Mouse (Mus musculus) embryonic facial prominence, embryonic 14.5 days (tissue): Measurements from ENCODE around the gene Ush1g. TPM values are rescaled to one million over a fixed set of nuclear protein-coding genes. Genes with fewer than 3 reads are reported as not detected.

ENCODE experiments used
- ATAC-seq: fragments of 200-750 bp; cut with Nextera tagmentation; 2 replicates; pipeline ENCODE4 v1.8.0; 2017; ENCODE audit warnings: low read depth, moderate number of reproducible peaks, moderate TSS enrichment
- DNase-seq: peaks from one replicate; pipeline ENCODE4 v3.0.0-alpha.2; 2015; ENCODE audit warnings: low spot score
- H3K27ac ChIP-seq: fragments of 300-500 bp; sonication (generic); replicated peaks from 2 replicates; pipeline ENCODE4 v1.5.1; 2014; ENCODE audit warnings: low read depth, mild to moderate bottlenecking, low read length, moderate library complexity
- H3K27me3 ChIP-seq: fragments of 300-500 bp; sonication (generic); replicated peaks from 2 replicates; pipeline ENCODE4 v1.6.1; 2014; ENCODE audit warnings: low read length; ENCODE audit not compliant: control insufficient read depth, insufficient read depth
- H3K36me3 ChIP-seq: fragments of 300-500 bp; sonication (generic); 2 replicates; pipeline ENCODE4 v1.6.1; 2014; ENCODE audit warnings: low read length, mixed read lengths; ENCODE audit not compliant: control insufficient read depth, insufficient read depth
- H3K4me1 ChIP-seq: fragments of 300-500 bp; sonication (generic); 2 replicates; pipeline ENCODE4 v1.6.1; 2014; ENCODE audit warnings: antibody characterized with exemption, low read length; ENCODE audit not compliant: control insufficient read depth, insufficient read depth
- H3K4me2 ChIP-seq: fragments of 300-500 bp; sonication (generic); 2 replicates; pipeline ENCODE4 v1.6.1; 2014; ENCODE audit warnings: low read depth, mild to moderate bottlenecking, low read length, moderate library complexity, mixed read lengths
- H3K4me3 ChIP-seq: fragments of 300-500 bp; sonication (generic); 2 replicates; pipeline ENCODE4 v1.5.1; 2014; ENCODE audit warnings: low read depth, mild to moderate bottlenecking, low read length
- H3K9ac ChIP-seq: fragments of 300-500 bp; sonication (generic); 2 replicates; pipeline ENCODE4 v1.6.1; 2014; ENCODE audit warnings: low read depth, mild to moderate bottlenecking, low read length, moderate library complexity, mixed read lengths
- H3K9me3 ChIP-seq: fragments of 300-500 bp; sonication (generic); 2 replicates; pipeline ENCODE4 v1.6.1; 2016; ENCODE audit warnings: low read length; ENCODE audit not compliant: control insufficient read depth
- WGBS: fragments of 180-500 bp; shearing (Covaris S2); extraction: QIAGEN DNeasy Blood & Tissue Kit; methylation state at CpG from one replicate; pipeline ENCODE4 v1.1.7; 2014; 5-methylcytosine and 5-hydroxymethylcytosine counted together
- polyA plus RNA-seq: library from polyadenylated mRNA; unstranded; fragments of >200 nt; fragmentation: Nextera tagmentation; extraction: Ambion mirVana; gene quantifications from 2 replicates; pipeline ENCODE4 v1.2.1, GENCODE M21; 2014

The Ush1g gene
- polyA plus RNA-seq, 1 experiment from 2014 or later, result not detected

DNA sequence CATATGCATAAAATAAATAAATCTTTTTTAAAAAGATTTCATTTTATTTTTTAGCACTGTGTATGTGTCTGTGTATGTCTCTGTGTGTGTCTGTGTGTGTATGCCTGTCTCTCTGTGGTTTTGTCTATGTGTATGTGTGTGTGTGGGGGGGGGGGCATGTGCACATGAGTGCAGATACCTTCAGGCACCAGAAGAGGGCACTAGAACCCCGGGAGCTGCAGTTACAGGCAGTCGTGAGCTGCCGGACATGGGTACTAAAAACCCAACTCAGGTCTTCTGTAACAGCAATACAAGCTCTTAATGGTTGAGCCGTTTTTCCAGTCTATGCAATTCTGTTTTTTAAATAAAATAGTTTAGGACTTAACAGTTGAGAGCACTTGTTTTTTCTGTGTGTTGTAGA lies 21.1 kb downstream of the Ush1g start:
- no peak overlapping the region for H3K9ac ChIP-seq
- no peak overlapping the region for H3K4me3 ChIP-seq
- DNase-seq, result no peak
- WGBS, result 83% methylated on average over 4 of the region's 4 CpGs
- no peak overlapping the region for H3K27ac ChIP-seq
- H3K4me2 ChIP-seq, result no peak overlapping the region
- no peaks in the 10 kb centered on the region for H3K4me1 ChIP-seq
- no peaks in the 10 kb centered on the region for H3K9me3 ChIP-seq
- H3K36me3 ChIP-seq, result no peaks in the 10 kb centered on the region
- peaks cover 32% of the 10 kb centered on the region for H3K27me3 ChIP-seq
- ATAC-seq, result no peak

DNA sequence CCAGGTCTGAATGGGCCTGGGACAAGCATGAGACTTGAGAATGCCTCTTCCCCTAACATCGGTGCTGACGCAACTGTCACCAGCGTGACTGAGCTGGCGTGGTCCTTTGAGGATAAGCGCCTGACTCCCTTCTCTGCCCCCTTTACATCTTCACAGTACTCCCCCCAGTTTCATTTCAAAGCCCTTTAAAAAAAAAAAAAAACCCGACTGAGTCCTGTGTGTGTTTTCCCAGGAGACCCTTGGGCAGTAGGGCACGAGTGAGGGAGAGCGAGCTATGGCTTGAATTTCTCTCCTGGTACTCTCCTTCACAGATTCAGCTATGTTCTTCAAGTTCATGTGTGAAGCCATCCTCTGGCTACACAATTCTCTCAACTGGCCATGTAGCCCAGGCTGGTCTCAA lies 23.7 kb downstream of the Ush1g start:
- H3K4me1 ChIP-seq, result no peaks in the 10 kb centered on the region
- H3K27ac ChIP-seq, result no peak overlapping the region
- WGBS, result 61% methylated on average over 8 of the region's 8 CpGs
- no peaks in the 10 kb centered on the region for H3K9me3 ChIP-seq
- H3K9ac ChIP-seq, result no peak overlapping the region
- no peak overlapping the region for H3K4me3 ChIP-seq
- H3K36me3 ChIP-seq, result no peaks in the 10 kb centered on the region
- peaks cover 32% of the 10 kb centered on the region for H3K27me3 ChIP-seq
- no peak for DNase-seq
- no peak for ATAC-seq
- no peak overlapping the region for H3K4me2 ChIP-seq

DNA sequence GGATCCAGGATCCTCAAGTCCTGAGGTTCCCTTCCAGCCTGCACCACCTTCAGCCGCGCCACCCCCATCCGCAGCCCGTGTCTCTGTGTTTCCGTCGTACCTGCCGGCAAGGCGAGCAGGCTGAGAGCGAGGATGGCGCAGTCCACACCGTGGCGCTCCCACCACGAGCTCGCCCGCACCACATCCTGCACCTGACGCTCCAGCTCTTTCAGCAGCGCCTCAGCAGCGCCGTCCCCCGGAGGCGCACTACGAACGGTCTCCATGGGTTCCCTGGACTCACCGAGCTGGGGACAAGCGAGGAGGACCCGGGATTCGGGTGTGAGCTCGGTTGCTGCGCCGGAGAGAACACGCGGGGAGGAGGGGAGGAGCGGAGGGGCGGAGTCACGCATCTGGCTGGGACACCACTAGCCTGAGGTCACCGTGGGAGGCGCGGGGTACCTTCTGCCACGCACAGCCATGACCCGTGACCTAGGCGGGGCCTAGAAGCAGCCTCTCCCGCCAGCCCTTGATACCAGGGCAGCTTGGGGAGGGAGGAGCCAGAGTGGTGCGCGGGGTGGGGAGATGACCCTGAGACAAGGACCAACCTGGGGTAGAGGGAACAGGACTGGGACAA lies 24.5 kb downstream of the Ush1g start, which contains the start of gene Fads6:
TSS of gene Fads6 (minus strand) at position 450 of the 613 bp plus-strand sequence.
- ATAC-seq (peak; percentile 81), DNase-seq (peak; percentile 57)
- no peaks in the 10 kb centered on the region for H3K4me1 ChIP-seq
- H3K4me2 ChIP-seq, result peak within 1 kb of the TSS; percentile 84
- peak within 1 kb of the TSS; percentile 45 for H3K4me3 ChIP-seq
- H3K27ac ChIP-seq, result no peak within 1 kb of the TSS
- H3K27me3 ChIP-seq, result peaks cover 32% of the 10 kb centered on the region
- no peaks in the 10 kb centered on the region for H3K9me3 ChIP-seq
- no peaks in the 10 kb centered on the region for H3K36me3 ChIP-seq
- WGBS, result under 1% methylated on average over 36 of the region's 44 CpGs
- H3K9ac ChIP-seq, result peak within 1 kb of the TSS; percentile 54

DNA sequence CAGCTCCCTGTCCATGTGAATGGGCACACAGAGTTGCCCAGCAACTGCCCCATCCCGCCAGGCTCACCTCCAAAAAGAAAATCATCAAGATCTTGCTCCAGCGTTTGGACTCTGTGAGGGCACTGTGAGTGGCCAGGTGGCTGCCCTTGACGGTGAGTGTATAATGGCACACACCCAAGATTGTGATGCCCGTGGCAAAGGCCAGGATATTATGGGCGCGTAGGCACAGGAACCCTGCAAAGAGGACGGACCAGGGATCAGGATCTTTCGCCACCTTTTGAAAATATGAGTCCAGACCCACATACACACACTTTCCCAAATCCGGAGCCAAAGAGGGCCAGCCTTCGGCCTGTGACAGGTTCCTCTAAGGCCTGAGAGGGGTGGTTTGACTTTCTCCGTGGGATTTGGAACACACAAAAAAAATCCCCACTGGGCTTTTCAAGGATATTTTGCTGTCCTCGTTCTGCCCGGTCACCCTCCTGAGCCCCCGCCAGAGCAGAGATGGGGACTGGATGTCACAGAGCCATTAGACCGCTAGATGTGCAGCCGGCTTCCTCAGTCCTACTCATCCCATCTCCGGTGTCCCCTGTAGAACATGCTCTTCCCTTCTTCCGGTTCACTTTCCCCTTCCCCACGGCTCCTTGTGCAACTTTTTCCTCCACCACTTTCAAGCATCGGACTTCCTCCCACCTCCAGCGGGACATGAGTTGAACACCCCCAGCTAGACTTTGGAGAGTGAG lies 25.2 kb downstream of the Ush1g start:
- Histone ChIP-seq H3K4me1 (peaks cover under 1% of the 10 kb centered on the region), H3K9me3 (no peaks in the 10 kb centered on the region), H3K36me3 (no peaks in the 10 kb centered on the region), H3K4me2 (peak overlapping the region; percentile 84), H3K27ac (no peak overlapping the region), H3K4me3 (peak overlapping the region; percentile 45), H3K27me3 (peaks cover 32% of the 10 kb centered on the region), H3K9ac (peak overlapping the region; percentile 54; the same call in 1 of the 2 replicates)
- no peak for ATAC-seq
- DNase-seq, result no peak
- WGBS, result 52% methylated on average over 21 of the region's 21 CpGs

DNA sequence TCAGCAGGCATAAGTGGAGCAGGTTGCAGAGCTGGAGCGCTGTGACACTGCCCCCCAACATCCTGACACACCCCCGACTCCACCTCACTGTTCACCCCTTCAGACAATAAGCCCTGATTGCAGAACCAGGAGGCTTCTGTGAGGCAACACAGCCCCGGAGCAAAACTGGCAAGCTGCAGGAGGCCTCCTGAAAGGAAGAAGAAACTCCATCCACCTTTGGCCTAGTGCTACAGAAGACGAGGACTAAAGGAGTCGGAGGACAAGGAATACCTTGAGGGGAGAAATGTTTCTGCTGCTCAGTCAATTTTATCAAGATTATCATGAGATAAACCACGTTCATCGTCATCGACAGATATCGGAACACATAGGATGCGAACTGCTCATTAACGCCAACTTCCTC lies 25.9 kb downstream of the Ush1g start:
- no peak overlapping the region for H3K9ac ChIP-seq
- H3K4me2 ChIP-seq, result no peak overlapping the region
- no peaks in the 10 kb centered on the region for H3K36me3 ChIP-seq
- no peak overlapping the region for H3K4me3 ChIP-seq
- DNase-seq, result no peak
- peaks cover 32% of the 10 kb centered on the region for H3K27me3 ChIP-seq
- no peaks in the 10 kb centered on the region for H3K9me3 ChIP-seq
- peaks cover 3% of the 10 kb centered on the region for H3K4me1 ChIP-seq
- 85% methylated on average over 11 of the region's 11 CpGs for WGBS
- ATAC-seq, result no peak
- H3K27ac ChIP-seq, result no peak overlapping the region

DNA sequence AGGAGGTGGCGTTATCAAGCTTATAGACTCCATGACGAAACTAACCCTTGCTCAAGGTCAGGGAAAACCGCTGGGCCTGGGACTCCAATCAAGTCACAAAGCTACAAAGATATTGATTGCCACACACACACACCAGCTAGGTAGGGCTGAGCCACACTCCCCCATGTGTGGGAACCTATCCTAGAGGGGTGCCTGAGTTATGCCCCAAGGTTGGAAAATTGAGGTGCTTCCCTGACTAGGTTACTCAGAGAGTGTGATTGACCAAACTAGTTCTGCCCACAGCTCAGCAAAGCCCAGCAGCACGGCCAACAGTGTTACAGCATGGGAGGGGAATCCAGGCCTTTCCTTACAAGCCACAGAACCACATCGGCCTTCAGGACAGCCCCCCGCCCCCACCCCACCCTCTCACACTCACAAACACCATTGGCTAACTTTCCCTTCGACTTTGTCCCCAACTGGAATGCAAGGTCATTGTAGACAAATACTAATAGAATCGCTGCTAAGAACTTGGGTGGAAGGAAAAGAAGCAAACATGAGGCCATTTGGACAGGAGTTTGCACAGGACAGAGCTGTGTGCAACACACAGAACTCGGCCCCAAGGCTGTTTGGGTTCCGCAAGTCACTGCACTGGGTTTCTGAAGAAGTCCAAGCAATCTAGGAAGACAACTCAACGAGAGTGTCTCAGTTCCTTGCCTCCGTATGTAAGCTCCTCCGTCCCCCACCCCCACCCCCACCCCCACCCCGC lies 29.0 kb downstream of the Ush1g start:
- Histone ChIP-seq H3K9me3 (no peaks in the 10 kb centered on the region), H3K36me3 (no peaks in the 10 kb centered on the region), H3K9ac (no peak overlapping the region), H3K4me1 (peaks cover 3% of the 10 kb centered on the region), H3K4me2 (no peak overlapping the region), H3K27ac (no peak overlapping the region), H3K27me3 (peaks cover 18% of the 10 kb centered on the region), H3K4me3 (no peak overlapping the region)
- 54% methylated on average over 14 of the region's 14 CpGs for WGBS
- ATAC-seq (no peak), DNase-seq (no peak)

DNA sequence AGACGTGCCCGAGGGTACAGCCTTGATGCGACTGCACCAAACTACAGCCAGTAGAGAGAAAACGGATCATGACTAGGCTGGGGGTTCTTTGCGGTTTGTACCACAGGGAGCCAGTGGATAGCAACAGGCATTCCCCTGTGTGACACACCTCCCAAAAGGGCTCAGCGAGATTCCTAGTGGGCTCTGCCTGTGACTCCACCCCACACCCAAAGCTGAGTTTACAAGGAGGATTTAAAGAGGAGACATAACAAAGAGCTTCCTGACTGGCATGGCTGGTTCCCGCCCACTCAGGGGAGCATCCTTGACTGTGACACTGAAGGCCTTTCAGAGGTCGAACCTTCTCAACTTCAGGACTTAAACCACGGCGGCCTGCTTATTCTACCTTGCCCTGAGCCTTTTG lies 30.3 kb downstream of the Ush1g start:
- no peak overlapping the region for H3K4me2 ChIP-seq
- H3K4me3 ChIP-seq, result no peak overlapping the region
- H3K9me3 ChIP-seq, result no peaks in the 10 kb centered on the region
- no peak overlapping the region for H3K27ac ChIP-seq
- DNase-seq, result no peak
- H3K27me3 ChIP-seq, result peaks cover 6% of the 10 kb centered on the region; the same call in 1 of the 2 replicates
- H3K36me3 ChIP-seq, result no peaks in the 10 kb centered on the region
- peaks cover 3% of the 10 kb centered on the region for H3K4me1 ChIP-seq
- WGBS, result 73% methylated on average over 10 of the region's 10 CpGs
- H3K9ac ChIP-seq, result no peak overlapping the region
- ATAC-seq, result no peak

DNA sequence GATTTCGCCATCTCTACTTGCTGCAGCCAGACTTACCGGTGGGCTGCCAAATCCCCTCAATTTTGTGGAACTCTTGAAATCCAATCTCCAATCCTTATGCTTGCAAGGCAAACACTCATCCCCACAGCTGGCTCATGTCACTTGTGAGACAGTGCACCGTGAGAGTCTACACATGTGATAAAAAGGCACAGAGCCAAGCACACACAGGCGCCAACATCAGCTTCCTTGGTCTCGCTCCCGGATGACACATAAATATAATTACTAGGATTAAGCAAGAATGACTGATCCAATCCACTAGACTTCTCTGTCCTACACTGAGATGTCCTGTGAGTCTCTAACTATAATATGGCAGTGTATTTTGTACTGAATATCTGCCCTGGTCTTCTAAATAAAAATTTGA lies 30.9 kb downstream of the Ush1g start:
- H3K4me2 ChIP-seq, result no peak overlapping the region
- H3K36me3 ChIP-seq, result no peaks in the 10 kb centered on the region
- 0 out of 2 replicates have a peak, but pooled peaks cover under 1% of the 10 kb centered on the region for H3K27me3 ChIP-seq
- no peaks in the 10 kb centered on the region for H3K9me3 ChIP-seq
- peaks cover 3% of the 10 kb centered on the region for H3K4me1 ChIP-seq
- DNase-seq (peak; percentile 81), ATAC-seq (no peak)
- no peak overlapping the region for H3K9ac ChIP-seq
- no peak overlapping the region for H3K4me3 ChIP-seq
- no peak overlapping the region for H3K27ac ChIP-seq
- WGBS, result 64% methylated on average over 6 of the region's 6 CpGs
